Mouse (Mus musculus): Measurements from ENCODE around the gene Limk2. TPM values are rescaled to one million over a fixed set of nuclear protein-coding genes. Genes with fewer than 3 reads are reported as not detected.

Gene Limk2
- total and polyA plus RNA-seq, 3 experiments: 21.3 to 40.2 (median 21.7) TPM

DNA sequence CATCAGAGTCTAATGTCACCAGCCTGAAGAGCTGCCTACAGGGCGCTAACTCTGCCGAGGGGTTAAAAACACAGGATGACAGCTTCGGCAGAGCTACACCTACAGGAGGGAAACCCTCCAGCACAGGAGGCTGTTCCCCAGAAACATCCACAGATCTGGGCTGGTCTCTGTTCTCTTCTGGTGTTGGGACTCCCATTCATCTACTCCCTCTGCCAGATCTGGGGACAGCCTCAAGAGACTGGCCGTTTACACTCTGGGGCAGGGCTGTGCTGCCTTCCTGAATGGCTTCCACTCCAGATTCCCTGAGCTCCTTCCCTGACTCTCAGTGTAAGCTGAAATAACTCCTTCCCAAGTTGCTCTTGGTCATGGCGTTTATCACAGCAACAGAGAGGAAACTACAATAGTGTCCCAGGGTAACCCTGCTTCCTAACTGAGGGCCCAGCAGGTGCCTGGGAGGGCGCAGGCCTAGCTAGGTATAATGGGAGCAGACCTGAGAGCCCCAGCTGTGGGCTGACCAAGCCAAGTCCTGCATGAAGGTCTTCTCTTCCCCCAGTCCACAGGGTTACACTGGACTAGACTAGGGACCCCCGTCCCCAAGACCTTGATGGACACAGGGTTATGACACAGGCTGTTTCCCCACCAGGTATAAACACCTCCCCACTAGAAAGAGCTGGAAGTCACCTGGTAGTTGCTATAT is 37.2 kb downstream of the Limk2 start:
- no peak for DNase-seq

DNA sequence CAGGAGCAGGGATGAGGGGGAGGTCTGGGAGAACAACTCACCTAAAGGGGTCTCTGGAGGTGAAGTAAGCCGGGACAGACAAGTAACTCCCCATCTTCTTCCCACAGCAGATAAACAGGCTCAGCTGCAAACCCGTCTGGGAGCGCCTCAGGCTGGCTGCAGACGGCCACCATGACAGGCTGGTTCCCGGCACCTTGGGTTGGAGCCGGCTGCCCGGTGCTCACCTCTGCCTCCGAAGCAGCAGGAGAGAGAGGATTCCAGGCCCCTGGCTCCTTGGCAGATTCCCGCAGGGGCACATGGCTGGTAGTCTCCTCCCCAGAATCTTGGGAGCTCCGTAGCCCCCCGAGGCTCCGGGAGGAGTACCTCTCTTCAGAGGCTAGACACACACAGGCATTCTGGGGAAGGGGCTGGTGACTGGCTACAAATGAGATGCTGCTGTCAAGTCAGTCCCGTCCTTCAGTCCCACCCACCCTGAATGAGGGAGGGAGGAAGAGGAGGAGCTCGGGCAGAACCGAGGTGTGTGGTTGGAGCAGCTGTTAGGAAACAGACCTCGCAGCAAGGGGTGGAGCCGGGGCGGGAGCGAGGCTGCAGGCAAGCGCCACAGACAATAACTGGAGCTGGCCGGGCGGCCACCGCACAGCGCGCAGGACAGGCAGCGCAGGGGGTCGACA is 37.9 kb downstream of the Limk2 start:
- peak; percentile 89 for DNase-seq

- no peak for DNase-seq
Measured at GRCm38 (mm10) chr11:3370162-3370561, 38.8 kb downstream of the Limk2 start.

GRCm38 (mm10) chr11:3369449-3369848 is 39.5 kb downstream of the Limk2 start:
- no peak for DNase-seq

- DNase-seq: no peak
Measured at GRCm38 (mm10) chr11:3368983-3369382, 40.0 kb downstream of the Limk2 start.

DNA sequence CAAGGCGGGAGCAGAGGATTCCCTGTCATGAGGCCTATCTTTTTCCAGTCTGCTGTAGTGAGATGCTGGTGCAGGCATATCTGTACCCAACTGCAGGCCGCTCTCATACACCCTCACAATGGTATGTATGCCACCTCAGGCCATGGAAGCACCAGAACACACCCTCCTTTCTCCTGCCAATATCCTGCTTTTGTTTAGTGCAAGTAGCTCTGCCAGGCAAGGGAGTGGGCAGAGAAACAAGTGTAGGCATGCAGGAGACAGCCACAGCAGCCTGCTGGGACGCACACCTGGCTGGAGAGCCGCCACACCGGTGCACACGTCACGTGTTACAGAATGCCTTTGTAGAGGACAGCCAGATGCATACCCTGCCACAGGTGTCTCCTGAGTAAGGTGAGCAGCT is 42.6 kb downstream of the Limk2 start:
- no peak for DNase-seq

- no peak for DNase-seq
Measured at GRCm38 (mm10) chr11:3362854-3363253, 46.1 kb downstream of the Limk2 start.

DNA sequence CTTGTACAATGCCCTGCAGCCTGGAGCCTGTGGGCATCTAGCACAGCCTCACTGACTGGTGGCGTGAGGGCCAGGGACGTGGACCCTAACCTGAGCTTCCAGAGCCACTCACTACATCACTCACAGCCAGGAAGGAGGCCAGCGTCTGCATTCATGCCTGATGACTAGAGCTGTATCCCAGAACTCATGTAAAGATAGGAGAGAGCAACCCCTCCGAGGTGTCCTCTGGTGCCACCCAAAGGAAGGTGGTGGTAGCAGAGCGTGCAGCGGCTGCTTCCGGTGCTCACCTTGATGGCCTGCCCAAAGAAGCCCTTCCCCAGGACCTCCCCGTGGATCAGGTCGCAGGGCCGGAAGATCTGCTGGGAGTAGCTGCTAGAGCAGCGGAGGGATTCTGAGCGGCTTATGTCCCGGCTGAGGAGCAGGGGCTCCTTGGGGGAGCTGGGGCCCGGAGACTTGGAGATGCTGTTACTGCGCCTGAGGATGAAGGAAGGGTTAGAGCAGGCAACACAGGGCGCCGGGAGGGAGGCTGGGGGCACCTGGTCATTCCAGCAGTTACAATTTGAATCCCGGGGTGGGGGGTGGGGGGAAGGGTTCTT is 55.9 kb downstream of the Limk2 start:
- DNase-seq: no peak

- no peak for DNase-seq
Measured at GRCm38 (mm10) chr11:3352131-3352530, 56.9 kb downstream of the Limk2 start.

DNA sequence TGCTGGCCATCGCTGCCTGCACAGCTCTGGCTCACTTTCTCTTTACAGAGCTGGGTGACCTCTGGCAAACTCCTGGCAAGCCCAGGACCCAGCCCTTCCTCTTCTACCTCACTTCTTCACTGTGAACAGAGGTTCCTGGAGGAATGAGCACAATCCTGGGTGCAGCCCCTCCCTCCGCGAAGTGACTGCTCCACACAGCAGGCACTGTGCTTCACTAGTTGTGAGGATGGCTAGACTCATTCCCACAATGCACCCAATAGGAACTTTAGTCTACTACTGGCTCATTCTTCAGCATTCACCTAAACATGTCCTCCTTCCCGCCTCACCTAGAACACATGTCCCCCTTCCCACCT is 59.7 kb downstream of the Limk2 start:
- no peak for DNase-seq

GRCm38 (mm10) chr11:3348576-3349342 is 60.2 kb downstream of the Limk2 start:
- DNase-seq: no peak

- no peak for DNase-seq
Measured at GRCm38 (mm10) chr11:3347835-3348195, 61.2 kb downstream of the Limk2 start.

DNA sequence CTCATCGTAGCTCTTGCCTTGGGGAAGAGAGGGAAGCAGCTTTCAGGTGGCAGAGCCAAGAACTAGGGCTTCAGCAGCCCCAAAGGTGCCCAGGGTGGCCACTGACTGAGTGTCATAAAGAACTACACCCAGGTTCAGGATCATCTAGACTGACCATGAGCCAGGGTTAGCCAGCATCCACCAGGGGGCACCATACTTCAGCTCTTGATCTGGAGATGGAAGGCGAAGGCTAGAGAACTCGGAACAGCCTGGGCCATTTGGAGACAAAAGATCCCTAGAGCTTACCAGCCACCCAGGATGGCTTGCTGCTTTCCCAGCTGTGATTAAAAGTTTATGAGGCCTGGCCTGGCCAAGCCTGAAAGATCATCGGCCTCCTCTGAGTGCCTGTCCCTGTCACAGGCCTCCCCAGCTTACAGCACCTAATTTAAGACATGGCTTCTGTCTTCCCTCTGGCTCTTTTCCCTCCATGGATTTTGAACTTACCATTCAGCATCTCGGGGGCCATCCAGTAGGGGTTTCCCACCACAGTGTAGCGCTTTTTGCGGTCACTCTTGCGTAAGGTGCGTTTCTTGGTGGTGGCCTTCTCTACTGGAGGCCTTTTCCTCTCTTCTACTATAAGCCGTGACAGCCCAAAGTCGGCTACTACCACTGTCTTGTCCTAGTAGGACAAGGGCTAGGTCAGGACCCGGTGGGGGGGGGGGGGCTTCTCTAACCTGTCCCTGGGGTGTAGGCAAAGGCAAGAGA is 61.7 kb downstream of the Limk2 start:
- peak; percentile 86 for DNase-seq

DNA sequence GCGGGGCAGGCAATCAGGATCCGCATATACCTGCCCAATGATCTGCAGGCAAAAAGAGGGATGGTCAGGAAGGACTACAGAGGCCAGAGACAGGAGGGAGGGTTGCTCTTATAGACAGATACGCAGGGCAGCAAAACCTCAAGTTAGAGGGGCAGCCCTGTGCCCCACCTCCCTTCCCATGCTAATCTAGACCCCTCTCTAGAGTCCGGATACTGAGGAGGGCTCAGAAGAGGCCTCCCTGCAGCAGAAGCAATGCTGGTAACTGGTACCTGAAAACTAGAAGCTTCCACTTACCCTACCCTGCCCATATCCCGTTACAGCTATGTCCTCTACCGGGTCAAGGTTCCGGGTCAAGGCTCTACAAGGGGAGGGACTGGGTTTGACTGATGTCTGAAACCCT is 62.6 kb downstream of the Limk2 start:
- no peak for DNase-seq

- no peak for DNase-seq
Measured at GRCm38 (mm10) chr11:3344916-3345315, 64.1 kb downstream of the Limk2 start.

GRCm38 (mm10) chr11:3341476-3341875 is 67.5 kb downstream of the Limk2 start:
- no peak for DNase-seq

- DNase-seq: no peak
Measured at GRCm38 (mm10) chr11:3337961-3338360, 71.0 kb downstream of the Limk2 start.

GRCm38 (mm10) chr11:3337173-3337955 is 71.6 kb downstream of the Limk2 start:
- peak; percentile 41 for DNase-seq

DNA sequence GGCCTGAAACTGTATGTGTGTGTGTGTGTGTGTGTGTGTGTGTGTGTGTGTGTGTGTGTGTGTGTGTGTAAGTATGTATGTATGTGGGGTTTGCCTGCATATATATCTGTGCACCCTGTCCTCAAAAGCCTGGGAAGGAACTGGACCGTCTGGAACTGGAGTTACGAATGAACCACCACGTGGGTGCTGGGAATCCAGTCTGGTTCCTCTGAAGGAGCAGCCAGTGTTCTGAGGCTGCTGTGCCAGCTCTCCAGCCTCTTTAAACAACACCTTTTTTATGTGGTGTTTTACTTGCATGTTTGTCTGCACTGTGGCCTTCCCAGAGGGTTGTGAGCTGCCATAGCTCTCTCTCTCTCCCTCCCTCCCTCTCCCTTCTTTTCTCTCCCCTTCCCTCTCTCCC is 72.4 kb downstream of the Limk2 start:
- no peak for DNase-seq

GRCm38 (mm10) chr11:3335651-3336216 is 73.3 kb downstream of the Limk2 start:
- peak; percentile 54 for DNase-seq

Measured in adrenal gland, adult 2 months (tissue).